Mouse (Mus musculus) limb, embryonic 14.5 days (tissue): ENCODE data around the gene Cdpf1. TPM values are rescaled to one million over a fixed set of nuclear protein-coding genes. Genes with fewer than 3 reads are reported as not detected.
"Not testable (repeated sequence)": the region's sequence is repeated elsewhere in the genome, so short reads cannot be mapped to it uniquely, and the experiment has no call there.

ENCODE experiments used
- ATAC-seq: fragments of 200-750 bp; cut with Nextera tagmentation; 2 replicates; pipeline ENCODE4 v1.8.0; 2017; ENCODE audit warnings: low read depth, moderate number of reproducible peaks, moderate TSS enrichment; ENCODE audit not compliant: low FRiP score
- DNase-seq: peaks from one replicate; pipeline ENCODE4 v3.0.0-alpha.2; 2015; ENCODE audit warnings: low spot score
- H3K27ac ChIP-seq: fragments of 300-500 bp; sonication (generic); replicated peaks from 2 replicates; pipeline ENCODE4 v1.5.1; 2014; ENCODE audit warnings: low read depth, mild to moderate bottlenecking, low read length, moderate library complexity, mixed read lengths
- H3K27me3 ChIP-seq: fragments of 300-500 bp; sonication (generic); 2 replicates; pipeline ENCODE4 v1.6.1; 2014; ENCODE audit warnings: low read length, mixed read lengths; ENCODE audit not compliant: control insufficient read depth, insufficient read depth
- H3K36me3 ChIP-seq: fragments of 300-500 bp; sonication (generic); 2 replicates; pipeline ENCODE4 v1.6.1; 2014; ENCODE audit warnings: mild to moderate bottlenecking, low read length, moderate library complexity, mixed read lengths; ENCODE audit not compliant: control insufficient read depth, insufficient read depth
- H3K4me1 ChIP-seq: fragments of 300-500 bp; sonication (generic); 2 replicates; pipeline ENCODE4 v1.6.1; 2014; ENCODE audit warnings: antibody characterized with exemption, low read length, mixed read lengths; ENCODE audit not compliant: control insufficient read depth, insufficient read depth
- H3K4me2 ChIP-seq: fragments of 300-500 bp; sonication (generic); replicated peaks from 2 replicates; pipeline ENCODE4 v1.6.1; 2014; ENCODE audit warnings: low read depth, mild to moderate bottlenecking, low read length, moderate library complexity; ENCODE audit not compliant: severe bottlenecking
- H3K4me3 ChIP-seq: fragments of 300-500 bp; sonication (generic); replicated peaks from 2 replicates; pipeline ENCODE4 v1.5.1; 2014; ENCODE audit warnings: low read length
- H3K9ac ChIP-seq: fragments of 300-500 bp; sonication (generic); 2 replicates; pipeline ENCODE4 v1.6.1; 2014; ENCODE audit warnings: mild to moderate bottlenecking, low read depth, low read length, moderate library complexity; ENCODE audit not compliant: severe bottlenecking
- H3K9me3 ChIP-seq: fragments of 300-500 bp; sonication (generic); 2 replicates; pipeline ENCODE4 v1.6.1; 2016; ENCODE audit warnings: low read length; ENCODE audit not compliant: control insufficient read depth
- POLR2A ChIP-seq: fragments of 200-500 bp; IDR thresholded peaks from 2 replicates; pipeline ENCODE4 v1.8.0; 2012; ENCODE audit warnings: inconsistent platforms, mild to moderate bottlenecking, moderate library complexity, borderline replicate concordance; ENCODE audit not compliant: insufficient read depth, insufficient read length; ENCODE audit errors: extremely low read depth
- WGBS: fragments of 180-500 bp; shearing (Covaris S2); extraction: QIAGEN DNeasy Blood & Tissue Kit; methylation state at CpG from one replicate; pipeline ENCODE4 v1.1.7; 2014; 5-methylcytosine and 5-hydroxymethylcytosine counted together
- polyA plus RNA-seq, 2 experiments: library from polyadenylated mRNA; depleted of rRNA in 1 of 2; stranded (reverse) in 1 of 2; unstranded in 1 of 2; fragments of >200 nt; fragmentation: Nextera tagmentation in 1 of 2; extraction: Ambion mirVana in 1 of 2; gene quantifications; 2 replicates each; pipeline versions ENCODE4 v1.2.1 to v1.2.3; 2012 to 2014

The Cdpf1 gene
- polyA plus RNA-seq, 2 experiments: 25.0 to 32.5 TPM

DNA sequence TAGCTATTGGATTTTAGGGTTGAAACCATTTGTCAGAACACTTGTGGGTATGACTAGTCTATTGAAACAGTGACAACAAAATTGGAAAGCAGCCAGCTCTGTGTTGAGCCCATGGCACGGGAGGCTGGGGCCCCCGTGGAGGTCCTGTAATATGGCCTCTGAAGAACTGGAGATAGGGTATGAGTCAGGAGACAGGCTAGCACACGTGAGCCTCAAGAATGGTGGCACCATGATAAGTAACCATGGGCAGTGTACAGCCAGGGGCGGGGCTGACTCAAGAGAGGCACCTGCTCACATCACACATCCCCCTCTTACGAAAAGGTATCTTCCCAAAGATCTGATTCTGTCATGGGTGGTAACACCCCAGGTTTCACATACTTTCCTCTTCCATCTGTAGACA, 24.8 kb downstream of the Cdpf1 start:
- Histone ChIP-seq H3K4me3 (no peak overlapping the region), H3K27ac (no peak overlapping the region), H3K9ac (no peak overlapping the region), H3K4me1 (no peaks in the 10 kb centered on the region), H3K4me2 (no peak overlapping the region), H3K36me3 (no peaks in the 10 kb centered on the region), H3K27me3 (no peaks in the 10 kb centered on the region), H3K9me3 (no peaks in the 10 kb centered on the region)
- DNase-seq (no peak), ATAC-seq (no peak)
- 72% methylated on average over 5 of the region's 5 CpGs for WGBS
- no peak for TF ChIP-seq POLR2A

DNA sequence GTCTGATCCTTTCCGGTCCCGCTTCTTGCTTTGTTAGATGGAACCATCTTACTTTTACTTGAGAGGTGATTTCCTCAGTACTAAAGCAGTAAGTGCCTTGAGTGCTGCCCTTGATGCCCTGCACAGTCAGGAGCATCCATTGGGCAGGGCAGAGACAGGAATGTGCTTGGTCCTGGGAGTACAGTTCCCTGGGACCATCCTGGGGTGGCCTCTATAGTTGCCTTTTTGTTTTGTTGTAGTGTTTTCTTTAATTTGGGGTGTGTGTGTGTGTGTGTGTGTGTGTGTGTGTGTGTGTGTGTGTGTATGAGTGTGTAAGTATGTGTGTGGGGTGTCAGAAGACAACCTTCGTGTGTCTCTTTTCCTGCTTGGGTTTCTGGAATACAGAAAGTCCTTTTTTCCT, 27.2 kb downstream of the Cdpf1 start:
- no peak for ATAC-seq
- Histone ChIP-seq H3K4me3 (no peak overlapping the region), H3K27me3 (no peaks in the 10 kb centered on the region), H3K9ac (no peak overlapping the region), H3K9me3 (no peaks in the 10 kb centered on the region), H3K4me1 (no peaks in the 10 kb centered on the region), H3K27ac (no peak overlapping the region), H3K36me3 (no peaks in the 10 kb centered on the region), H3K4me2 (no peak overlapping the region)
- DNase-seq: no peak
- TF ChIP-seq POLR2A: no peak
- WGBS: 84% methylated on average over 3 of the region's 3 CpGs

DNA sequence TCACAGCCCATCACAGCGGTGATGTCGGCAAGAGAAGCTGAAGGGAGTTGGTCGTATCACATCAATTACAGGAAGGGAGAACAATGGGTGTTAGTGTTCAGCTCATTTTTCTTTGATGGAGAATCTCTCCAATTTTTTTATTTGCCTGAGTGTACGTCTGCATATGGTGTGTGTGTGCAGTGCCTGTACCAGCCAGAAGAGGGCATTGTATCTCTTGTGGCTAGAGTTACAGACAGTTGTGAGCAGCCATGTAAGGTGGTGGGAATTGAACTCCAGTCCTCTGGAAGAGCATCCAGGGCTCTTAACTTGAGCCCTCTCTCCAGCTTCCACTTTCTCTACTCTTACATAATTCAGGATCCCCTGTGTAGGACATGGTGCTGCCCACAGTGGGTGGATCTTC, 28.4 kb downstream of the Cdpf1 start:
- Histone ChIP-seq H3K4me1 (no peaks in the 10 kb centered on the region), H3K4me2 (no peak overlapping the region), H3K4me3 (no peak overlapping the region), H3K27ac (no peak overlapping the region), H3K9me3 (no peaks in the 10 kb centered on the region), H3K36me3 (no peaks in the 10 kb centered on the region), H3K9ac (no peak overlapping the region), H3K27me3 (no peaks in the 10 kb centered on the region)
- WGBS: 89% methylated on average over 4 of the region's 4 CpGs
- ATAC-seq (no peak), DNase-seq (no peak)
- TF ChIP-seq POLR2A: no peak

DNA sequence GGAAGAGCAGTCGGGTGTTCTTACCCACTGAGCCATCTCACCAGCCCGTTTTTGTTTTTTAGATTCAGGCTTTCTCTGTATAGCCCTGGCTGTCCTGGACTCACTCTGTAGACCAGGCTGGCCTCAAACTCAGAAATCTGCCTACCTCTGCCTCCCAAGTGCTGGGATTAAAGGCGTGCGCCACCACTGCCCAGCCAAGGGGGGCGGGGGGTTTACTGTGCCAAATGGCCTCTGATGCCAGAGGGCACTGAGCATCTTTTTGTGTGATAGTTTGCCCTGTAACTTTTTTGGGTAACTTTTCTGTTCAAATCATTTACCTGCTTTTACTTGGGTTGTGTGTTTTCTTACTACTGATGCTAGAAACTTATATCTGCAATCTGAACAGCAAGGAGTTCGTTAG, 32.6 kb downstream of the Cdpf1 start:
- WGBS: 92% methylated on average over 6 of the region's 6 CpGs

DNA sequence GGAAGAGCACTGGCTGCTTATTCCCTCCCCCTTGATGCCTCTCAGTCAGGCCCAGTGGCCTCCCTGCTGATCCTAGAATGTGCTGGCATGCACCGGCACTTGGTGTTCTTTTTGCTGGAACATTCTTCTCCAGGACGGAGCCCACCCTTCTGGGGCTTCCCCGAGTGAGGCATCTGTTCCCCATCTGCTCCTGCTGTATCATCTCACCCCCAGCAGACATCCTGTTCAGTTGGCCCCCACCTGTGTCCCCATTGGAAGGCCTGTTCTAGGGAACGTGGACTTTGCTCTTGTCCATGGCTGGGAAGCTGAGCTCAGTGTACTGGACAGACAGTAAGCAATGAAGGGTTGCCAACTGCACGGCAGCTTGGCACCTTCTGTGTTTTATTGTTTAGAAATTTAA, 34.7 kb downstream of the Cdpf1 start:
- no peaks in the 10 kb centered on the region for H3K9me3 ChIP-seq
- no peaks in the 10 kb centered on the region for H3K27me3 ChIP-seq
- 68% methylated on average over 5 of the region's 5 CpGs for WGBS
- no peak for DNase-seq
- no peak overlapping the region for H3K27ac ChIP-seq
- H3K36me3 ChIP-seq: no peaks in the 10 kb centered on the region
- no peak overlapping the region for H3K4me2 ChIP-seq
- no peak for ATAC-seq
- TF ChIP-seq POLR2A: no peak
- H3K9ac ChIP-seq: no peak overlapping the region
- no peaks in the 10 kb centered on the region for H3K4me1 ChIP-seq
- H3K4me3 ChIP-seq: no peak overlapping the region

More for the DNA sequence above, 32.6 kb downstream of the Cdpf1 start:
- H3K27ac ChIP-seq, H3K27me3 ChIP-seq, H3K9ac ChIP-seq, H3K36me3 ChIP-seq, H3K4me3 ChIP-seq, H3K4me1 ChIP-seq, H3K4me2 ChIP-seq, DNase-seq, H3K9me3 ChIP-seq, ATAC-seq: not testable (repeated sequence)

DNA sequence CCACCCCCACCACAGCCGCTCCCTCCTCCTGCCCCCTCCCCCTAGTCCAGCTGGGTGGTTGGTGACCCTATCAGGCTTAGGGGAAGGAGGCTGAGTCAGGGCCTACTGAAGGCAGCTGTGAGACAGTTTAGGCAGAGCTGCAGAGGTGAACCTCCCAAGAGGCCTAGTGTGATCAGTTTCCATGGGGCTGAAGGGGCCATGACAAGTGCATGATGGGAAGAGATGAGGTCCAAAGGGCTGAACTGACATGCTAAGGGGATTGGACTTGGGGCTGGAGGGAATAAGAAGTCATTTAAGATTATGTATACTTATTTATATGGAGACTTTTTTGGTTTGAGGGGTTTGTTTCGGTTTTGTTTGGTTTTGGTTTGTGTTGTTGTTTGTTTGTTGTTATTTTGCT, 35.3 kb downstream of the Cdpf1 start:
- no peak overlapping the region for H3K4me2 ChIP-seq
- DNase-seq (no peak), ATAC-seq (no peak)
- no peaks in the 10 kb centered on the region for H3K4me1 ChIP-seq
- no peak for TF ChIP-seq POLR2A
- no peaks in the 10 kb centered on the region for H3K9me3 ChIP-seq
- H3K27me3 ChIP-seq: no peaks in the 10 kb centered on the region
- no peak overlapping the region for H3K4me3 ChIP-seq
- H3K9ac ChIP-seq: no peak overlapping the region
- no peaks in the 10 kb centered on the region for H3K36me3 ChIP-seq
- H3K27ac ChIP-seq: no peak overlapping the region
- WGBS: 59% methylated on average over 2 of the region's 2 CpGs
